Mouse (Mus musculus) right cerebral cortex, adult 18-20 months (tissue): ENCODE results near the gene Axin1.
A peak's percentile ranks its signal among the peaks of the same experiment; 100 is the strongest.

Experiments
- DNase-seq: peaks from one replicate; pipeline ENCODE4 v3.0.0; 2022; ENCODE audit warnings: mixed read lengths

Axin1 gene

DNA sequence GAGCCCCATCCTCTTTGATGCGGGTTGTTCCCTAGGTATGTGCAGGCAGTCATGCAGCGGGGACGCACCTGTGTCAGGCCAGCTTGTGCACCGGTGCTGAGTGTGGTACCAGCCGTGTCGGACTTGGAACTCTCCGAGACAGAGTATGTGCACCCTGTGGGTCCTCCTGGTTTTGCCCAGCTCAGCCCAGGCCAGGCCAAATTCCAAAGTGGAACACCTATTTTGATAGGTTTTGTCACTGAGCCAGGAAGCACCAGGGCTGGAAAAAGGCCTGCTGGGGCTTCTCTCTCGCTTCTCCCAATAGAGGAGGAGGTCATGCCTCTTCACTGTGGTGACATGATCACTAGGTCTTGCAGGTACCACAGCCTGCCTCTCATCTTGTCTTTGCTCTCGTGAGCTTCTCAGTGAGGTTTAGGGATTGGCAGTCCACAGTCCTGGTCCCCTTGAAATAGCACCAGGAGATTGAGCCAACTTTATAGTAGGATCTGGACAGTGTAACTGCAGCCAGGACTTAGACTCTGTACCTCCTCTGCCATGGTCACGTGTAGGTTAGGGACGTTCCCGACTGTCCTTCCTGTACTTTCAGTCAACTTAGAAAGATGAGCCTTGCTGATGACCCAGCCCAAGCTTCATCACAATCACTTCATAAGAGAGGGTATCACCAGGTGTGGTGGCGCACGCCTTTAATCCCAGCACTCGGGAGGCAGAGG, 54.1 kb downstream of the Axin1 start:
- DNase-seq = no peak

DNA sequence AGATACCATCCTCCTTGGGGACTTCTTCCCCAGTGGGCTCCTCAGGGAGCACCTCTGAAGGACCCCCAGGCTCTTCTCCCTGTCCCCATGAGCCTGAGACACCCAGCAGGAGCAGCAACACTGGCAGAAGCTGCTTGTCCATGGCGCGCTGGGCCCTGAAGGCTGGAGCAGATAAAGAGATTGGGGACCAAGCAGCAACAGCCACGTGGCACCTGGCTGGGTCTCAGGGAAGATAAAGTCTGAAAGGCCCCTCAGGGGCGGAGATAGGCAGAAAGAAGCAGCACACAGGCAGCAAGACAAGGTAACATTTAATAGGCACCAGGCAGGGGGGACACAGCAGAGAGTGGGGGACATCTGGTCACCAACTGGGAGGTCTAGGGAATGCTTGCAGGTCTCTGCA, 60.4 kb downstream of the Axin1 start, which contains the start of gene Pdia2:
TSS of gene Pdia2 (minus strand) at position 196 of the 400 bp plus-strand sequence.
- no peak for DNase-seq

DNA sequence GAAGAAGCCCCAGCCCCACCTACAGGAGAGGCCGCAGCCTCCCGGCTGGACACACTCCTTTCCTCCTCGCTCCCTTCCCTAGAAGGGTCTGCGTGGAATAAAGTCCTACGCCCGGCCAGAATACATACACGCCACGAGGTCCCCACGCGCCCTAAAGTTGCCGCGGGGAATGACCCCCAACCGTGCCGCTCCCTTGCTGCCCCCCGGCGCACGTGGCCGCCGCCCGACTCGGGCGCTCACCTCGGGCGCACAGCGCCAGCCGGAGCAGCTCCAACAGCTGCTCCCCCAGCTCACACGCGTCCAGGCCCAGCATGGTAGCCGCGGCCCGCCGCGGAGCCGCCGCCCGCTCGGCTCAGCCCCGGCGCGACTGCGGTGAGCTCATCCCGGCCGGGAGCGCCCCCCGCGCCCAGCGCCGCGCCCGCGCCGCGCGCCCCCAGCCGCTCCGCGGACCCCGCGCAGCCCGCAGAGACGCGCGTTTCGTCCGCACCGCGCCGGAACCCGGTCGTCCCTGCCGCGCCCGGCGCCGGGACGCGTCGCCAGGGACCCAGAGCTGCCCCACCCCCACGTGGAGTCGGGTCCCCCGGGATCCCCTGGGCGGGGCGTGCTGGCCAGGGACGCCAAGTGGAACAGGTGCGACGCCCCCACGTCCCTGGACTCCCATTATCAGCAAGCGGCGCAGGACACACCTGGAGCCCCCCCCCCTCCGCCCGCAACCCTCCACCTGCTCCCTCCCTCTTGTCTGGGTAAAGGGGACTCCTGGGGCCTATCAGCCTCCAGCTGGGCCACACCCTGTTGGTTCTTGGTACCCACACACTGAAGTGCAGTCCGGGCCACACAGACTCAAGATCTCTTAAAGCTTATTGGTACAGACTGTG, 62.6 kb downstream of the Axin1 start:
- peak; percentile 33 for DNase-seq

DNA sequence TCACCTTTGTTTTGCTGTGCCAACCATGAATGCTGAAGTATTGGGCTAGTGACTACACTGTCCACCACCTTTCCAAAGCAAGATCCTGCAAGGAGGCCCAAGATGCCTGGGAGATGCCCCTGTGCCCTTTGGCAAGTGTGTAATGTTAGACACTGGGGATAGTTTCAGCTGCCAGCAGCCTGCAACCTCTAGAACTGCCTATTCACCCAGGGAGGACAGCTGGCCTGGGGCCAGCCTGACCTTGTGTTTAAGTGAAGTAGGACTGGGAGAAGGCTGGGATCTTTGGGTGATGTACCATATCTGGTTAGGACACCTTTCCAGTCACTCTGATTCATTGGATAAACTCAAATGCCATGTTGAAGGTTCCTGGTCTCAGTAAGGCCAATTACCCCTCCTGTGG, 63.5 kb downstream of the Axin1 start:
- no peak for DNase-seq

DNA sequence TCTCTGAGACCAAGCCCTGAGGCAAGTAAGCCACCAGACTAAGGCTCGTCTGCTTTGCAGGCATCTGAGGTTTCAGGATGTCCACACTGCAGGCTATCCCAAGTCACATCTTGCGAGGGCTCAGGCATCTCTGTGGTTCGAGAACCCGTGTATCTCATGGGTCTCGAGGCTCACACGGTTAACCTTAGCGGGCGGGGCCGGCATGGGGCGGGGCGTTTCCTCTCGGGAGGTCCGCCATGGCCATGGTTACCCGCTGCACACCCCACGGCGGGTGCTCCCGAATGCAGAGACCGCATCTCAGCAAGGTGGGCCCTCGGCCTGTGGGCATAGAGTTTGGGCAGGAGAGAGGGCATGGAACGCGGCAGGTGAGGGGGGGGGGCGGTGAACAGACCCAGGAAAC, 64.2 kb downstream of the Axin1 start, which contains the start of gene Rgs11:
TSS of gene Rgs11 (plus strand) at position 215 of the 400 bp plus-strand sequence.
- DNase-seq = peak; percentile 42

DNA sequence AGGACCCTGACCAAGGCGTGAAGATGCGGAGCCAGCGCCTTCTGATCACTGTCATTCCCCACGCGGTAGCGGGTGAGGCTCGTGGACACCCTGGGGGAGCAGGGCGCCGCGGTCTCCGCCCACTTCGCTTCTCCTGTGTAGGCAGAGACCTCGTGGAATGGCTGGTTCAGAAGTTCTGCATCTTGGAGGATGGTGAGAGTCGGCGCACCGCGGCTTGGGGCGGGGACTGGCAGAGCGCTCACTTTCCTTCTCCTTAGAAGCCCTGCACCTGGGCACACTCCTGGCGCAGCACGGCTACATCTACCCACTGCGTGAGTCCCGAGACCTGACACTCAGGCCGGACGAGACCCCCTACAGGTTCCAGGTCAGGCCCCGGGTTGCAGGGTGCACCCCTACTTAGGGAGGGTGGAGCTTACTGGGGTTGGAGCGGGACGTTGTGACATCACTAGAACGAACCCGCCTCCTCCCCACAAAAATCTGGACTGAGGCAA, 64.9 kb downstream of the Axin1 start:
- peak; percentile 82 for DNase-seq

DNA sequence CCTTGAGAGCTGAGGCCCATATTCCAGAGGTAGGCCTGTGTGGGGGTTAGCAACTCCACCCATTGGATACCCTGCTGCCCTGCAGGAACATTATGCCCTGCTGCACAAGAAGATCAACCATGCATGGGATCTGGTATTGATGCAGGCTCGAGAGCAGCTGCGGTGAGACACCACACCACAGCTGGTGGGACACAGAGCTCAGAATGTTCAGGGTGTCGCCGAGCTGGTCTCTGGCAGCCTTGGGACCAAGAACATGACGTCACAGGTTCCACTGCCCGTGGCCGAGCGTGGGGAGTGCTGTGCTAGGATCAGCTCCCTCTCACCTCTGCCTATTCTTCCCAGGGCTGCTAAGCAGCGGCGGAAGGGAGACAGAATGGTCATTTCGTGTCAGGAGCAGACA, 66.3 kb downstream of the Axin1 start:
- DNase-seq = no peak

DNA sequence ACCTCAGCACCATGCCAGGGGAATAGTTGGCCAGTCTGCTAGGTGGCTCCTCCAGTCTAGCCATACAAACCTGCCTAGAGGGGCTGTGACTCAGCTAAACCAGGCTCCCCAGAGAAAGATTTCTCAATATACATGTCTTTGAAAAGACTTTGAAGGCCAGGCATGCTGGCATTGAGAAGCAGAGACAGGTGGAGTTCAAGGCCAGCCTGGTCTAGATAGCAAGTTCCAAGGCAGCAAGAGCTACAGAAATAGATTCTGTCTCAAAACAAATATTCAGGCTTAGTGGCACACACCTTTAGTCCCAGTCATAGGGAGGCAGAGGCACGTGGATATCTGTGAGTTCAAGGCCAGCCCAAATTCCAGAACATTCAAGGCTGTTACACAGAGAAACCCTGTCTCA, 67.9 kb downstream of the Axin1 start:
- no peak for DNase-seq

DNA sequence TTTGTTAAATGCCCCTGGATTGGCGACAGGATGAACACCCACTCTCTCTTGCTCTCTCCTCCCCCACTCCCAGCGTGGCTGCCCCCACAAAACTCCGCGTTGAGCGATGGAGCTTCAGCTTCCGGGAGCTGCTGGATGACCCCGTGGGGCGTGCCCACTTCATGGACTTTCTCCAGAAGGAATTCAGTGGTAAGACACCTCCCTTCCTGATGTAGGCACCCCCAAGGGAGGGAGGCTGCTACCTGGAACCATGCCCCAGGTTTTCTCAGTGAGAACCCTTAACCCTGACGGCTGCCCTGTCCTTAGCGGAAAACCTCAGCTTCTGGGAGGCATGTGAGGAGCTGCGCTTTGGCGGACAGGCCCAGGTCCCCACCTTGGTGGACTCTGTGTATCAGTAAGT, 69.2 kb downstream of the Axin1 start, which contains the start of gene Arhgdig:
TSS of gene Arhgdig (minus strand) at position 101 of the 400 bp plus-strand sequence.
- DNase-seq = no peak

DNA sequence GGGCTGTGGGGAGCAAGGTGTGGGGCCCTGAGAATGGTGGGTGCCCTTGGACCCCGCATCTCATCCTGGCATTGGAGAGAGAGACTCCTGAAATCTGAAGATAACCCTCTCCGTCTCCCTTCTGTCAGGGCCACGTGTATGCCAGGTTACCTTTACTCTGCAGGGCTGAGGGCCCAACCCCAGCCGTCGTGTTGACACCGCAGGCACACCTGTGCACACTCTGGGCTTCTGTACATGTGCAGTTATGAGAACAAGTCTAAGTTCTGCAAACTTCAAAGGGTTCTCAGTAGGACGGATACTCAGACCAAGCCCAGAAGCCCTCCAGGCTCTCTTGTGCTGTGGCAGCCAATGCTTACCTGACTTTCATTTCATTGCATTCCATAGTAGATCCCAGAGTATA, 73.8 kb downstream of the Axin1 start:
- DNase-seq = no peak

DNA sequence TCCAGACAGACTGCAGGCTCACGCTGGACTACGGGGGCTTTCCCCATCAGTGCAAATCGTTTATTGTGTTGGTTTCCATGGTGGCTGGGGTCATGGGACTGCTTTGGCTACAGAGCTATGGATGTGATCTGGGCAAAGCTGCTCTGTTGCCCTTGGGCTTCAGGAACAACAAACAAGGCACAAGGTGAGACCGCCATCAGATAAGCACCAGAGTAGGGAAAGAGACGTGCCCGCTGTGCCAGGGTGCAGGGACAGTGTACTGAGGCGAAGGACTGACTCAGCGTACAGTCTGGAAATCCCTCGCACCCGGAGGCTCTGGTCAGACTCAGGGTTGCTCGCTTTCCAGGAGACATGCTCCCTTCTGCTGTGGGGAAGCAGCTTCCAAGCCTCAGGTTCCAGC, 74.2 kb downstream of the Axin1 start:
- no peak for DNase-seq

DNA sequence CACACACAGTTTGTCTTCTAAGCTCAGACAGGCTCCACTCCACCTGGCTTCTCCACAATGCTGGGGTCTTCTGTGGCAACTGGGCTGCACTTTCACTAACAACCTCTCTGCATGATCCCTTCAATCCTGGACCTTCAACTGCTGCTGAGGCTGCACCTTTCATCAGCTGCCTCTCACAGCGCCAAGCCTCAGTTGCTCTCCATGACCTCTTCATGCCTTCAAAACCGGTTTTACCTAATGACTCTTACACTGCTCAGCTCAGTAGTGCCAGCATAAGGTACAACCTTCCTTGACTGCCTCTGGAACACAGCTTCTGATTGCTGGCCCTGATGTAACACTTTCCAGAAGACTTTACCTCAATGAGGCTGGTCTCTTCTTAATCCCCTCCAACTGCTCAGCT, 83.0 kb downstream of the Axin1 start:
- DNase-seq = no peak

DNA sequence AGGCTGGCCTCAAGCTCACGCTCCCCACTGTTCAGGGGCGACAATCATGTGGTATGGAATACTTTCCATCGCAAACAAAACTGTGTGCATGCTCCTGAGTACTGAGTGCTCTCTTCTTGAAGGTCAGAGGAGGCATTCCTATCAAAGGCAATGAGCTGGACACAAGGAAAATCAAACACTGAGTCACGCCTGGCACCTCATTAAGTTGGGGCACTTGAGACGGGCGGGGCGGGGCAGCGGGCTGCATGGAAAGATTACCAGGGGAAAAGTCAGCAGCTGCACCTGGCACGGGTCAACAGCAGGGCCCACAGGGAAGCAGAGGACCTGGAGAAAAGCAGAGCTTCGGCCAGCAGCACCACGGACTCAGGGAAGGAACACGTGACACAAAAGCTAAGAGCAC, 86.7 kb downstream of the Axin1 start:
- DNase-seq = no peak

DNA sequence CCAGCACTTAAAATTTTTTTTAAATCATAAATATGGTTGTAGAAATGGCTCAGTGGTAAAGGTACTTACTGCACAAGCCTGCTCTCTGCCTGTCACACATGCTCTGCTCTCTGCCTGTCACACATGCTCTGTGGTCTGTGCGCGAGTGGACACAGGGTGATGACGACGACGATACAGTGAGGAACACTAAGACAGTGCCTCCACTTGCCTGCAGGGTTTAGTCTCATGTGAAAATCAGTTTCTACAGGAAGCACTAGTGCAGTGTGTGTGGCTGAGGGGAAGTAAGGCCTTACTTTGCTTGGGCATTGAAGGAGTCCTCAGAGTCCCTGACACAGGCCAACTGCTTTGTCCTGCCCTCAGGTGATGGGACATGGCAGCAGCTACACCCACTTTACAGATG, 91.3 kb downstream of the Axin1 start:
- DNase-seq = no peak

DNA sequence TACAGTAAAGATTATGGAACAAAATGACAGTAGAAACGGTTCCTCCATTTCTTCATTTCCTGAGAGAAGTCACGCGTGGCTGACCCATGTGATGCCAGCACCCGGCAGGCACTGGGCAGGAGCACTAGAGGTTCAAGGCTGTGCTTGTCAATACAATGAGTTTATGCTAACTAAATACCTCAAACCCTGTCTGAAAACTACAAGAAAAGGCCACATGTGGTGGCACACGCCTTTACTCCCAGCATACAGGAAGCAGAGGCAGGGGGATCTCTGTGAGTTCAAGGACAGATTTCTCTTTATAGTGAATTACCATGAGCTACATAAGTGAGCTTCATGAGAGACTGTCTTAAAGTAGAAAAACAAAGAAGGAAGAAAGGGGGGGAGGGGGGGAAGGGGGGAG, 92.7 kb downstream of the Axin1 start:
- no peak for DNase-seq

DNA sequence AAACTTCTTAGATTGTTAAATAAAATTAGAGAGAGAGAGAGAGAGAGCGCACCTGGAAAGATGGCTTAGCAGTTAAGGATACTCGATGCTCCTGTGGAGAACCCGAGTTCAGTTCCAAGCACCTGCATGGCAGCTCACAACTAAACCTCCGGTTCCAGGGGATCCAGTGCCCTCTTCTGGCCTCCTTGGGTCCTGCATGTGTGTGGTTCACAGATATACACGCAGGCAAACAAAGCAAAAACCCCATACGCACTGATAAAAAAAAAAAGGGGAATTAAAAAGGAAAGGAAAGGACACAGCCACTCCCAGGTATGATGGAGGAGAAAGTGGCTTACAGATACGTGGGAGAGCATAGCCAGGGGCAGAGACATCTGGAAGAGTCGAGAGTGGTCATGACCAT, 94.4 kb downstream of the Axin1 start:
- DNase-seq = no peak

DNA sequence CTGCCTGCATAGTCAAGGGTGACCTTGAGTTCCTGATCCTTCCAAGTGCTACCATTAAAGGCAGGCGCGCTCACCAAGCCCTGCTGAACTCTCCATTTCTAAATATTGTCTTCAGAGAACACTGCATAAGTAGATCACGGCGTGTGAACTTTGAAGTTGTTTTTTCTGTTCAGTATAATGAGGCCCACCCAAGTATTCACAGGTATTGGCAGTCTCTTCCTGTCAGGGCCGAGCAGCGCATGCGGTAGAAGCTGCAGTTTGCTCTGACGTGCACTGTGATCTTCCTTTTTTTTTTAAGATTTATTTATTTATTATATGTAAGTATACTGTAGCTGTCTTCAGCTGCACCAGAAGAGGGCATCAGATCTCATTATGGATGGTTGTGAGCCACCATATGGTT, 95.9 kb downstream of the Axin1 start:
- no peak for DNase-seq

DNA sequence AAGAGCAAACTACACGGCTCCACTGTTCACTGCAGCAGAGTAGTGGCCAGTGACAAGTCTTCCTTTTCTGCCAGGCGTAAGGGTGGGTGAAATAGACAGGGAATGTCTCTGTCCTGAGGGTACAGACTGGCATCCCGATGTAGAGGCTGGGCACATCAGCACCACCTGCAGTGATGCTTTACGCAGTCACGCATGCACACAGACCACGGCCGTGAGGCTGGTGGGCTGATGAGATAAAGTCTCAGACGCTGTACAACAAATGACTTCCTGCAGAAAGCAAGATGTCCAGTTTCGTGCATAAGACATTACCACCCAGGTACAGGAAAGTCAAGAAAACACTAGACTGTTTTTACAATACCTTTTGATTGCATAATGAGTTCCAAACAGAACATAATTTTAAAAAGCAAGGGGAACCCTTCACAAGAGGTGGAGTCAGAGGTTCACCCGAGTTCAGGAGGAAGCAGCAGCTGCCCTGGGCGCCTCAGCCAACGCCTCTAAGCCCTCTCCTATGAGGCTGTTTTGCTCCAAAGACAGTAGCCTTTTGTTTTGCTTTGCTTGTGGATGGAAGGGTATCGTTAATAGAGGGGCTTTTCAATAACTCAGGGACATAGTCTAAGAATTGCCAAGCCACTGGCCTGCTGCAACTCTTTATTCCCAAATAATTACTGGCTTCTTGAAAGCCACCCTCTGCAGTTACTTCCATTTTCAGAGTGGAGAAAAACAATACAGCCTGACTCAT, 96.8 kb downstream of the Axin1 start:
- DNase-seq = no peak

DNA sequence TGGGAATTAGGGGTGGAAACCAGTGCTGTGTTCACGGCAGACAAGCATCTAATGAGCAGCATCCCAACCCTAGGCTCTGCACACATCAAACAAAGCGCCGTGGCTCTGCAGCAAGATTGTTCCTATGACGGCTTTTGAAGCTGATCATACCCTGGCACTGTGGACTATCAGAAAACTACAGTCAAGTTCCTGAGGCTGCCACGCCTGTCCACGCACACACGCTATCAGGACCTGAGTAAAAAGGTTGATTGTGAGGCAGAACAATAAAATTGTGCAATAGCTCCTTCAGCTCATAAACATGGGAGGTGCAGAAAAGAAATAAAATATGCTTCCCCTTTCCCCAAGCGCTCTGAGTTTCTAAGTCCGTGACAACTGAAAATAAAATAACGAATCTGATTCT, 99.2 kb downstream of the Axin1 start:
- no peak for DNase-seq

DNA sequence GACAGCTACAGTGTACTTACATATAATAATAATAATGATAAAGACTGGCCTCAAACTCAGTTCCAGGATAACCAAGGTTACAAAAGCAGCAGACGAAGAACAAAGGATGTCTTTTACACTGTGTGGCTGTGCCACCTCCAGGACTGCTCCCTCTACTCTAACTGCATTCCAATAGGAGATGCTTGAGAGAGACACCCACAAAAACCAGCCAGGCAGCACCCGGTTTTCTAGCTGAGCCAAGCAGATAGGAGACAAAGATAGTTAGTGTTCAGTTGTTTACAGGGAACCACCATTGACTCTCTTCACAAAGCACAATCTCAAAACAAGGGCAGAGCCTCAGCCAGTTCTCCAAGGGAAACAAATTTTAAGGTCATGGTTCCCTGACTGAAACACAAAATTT, 101.1 kb downstream of the Axin1 start:
- no peak for DNase-seq

DNA sequence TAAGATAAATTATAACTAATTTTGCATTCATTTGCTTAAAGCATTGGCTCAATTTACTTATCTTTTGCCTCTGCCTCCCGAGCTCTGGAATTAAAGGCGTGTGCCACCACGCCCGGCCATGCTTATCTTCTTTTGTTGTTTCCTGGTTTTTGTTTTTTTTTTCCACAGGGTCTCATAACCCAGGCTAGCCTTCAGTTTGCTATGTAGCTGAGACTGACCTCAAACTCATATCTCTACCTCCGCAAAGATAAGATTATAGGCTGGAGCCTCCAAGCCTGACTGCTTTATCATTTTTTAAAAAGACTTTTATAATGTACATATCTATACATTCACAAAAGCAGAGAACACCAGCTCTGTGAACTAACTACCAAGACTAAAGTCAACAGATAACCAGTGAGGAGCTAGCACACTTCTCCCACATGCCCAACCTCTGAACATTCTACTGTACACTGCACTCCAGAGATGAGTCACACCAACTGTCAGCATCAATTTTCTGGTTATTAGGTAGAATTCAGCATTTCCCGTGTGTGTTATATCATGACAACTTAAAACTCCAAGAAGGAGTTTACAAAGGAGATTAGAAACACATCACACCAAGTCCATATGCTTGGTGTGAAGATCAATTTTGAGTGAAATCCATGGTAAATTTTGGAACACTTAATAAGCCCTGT, 101.8 kb downstream of the Axin1 start:
- DNase-seq = no peak

DNA sequence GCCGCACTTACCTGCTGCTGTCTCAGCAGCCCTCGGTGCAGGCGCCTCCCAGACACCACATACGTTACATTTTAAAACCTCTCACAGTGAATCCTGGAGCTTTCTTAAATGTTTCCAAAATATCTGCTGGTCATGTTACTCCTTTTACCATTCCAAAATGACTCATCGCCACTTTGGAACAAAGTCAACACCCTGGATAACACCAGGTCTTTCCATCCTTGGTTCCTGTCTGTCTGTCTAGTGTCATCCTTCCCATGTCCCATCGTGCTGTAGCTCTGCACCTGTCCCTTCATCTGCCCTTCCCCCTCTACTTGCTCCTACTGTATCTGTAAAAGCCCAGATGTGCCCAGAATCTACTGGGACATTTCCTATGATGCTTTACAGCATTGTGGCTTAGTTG, 102.5 kb downstream of the Axin1 start:
- DNase-seq = peak; percentile 11
